Mouse (Mus musculus) heart, postnatal 10 days (tissue): ENCODE data around the gene Pym1. TPM values are rescaled to one million over a fixed set of nuclear protein-coding genes. Genes with fewer than 3 reads are reported as not detected.

ENCODE experiments used
- DNase-seq, 2 experiments: peaks; one replicate each; pipeline ENCODE4 v3.0.0; 2021
- intact Hi-C: fragments of 180-260 bp; cut with DNase I; formaldehyde crosslinking; loops from one replicate; pipeline ENCODE4 v1.15.1; 2025
- total RNA-seq, 2 experiments: library from RNA; stranded (reverse); gene quantifications; 2 replicates each; pipeline ENCODE4 v1.2.3; 2021

Gene Pym1
- total RNA-seq, 2 experiments from 2014 or later: 14.5 to 18.4 TPM

DNA sequence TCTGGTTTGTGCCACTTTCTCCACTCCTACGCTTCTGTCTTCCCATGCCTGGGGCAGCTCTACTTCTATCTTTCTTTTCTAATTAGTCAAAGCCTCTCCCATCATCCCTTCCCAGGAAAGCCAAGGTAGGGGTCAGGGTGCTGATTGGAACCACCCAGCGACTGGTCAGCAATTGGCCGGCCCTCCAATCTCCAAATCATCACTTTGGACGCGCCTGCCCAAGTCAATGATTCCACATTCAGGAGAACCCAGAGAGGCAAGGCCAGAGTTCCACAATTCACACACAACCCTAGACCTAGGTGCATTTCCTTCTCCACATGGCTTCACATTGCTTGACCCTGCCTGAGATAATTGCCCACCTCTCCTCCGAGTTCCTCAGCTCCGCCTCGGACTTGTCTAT, 3.5 kb upstream of the Pym1 start:
- intact Hi-C loops: loop anchor here (2.0 kb wide), 1 partner anchor 39 kb away; the partner anchor contains the start of genes Cdk2 and Pmel
- no peak for DNase-seq

- intact Hi-C loops: loop anchor here (2.0 kb wide), 1 partner anchor 40 kb away; the partner anchor contains the start of genes Cdk2 and Pmel
- DNase-seq: peak; percentile 32 to 50
These were observed 2.7 kb upstream of the Pym1 start, which contains the start of gene Dgka for GRCm38 (mm10) chr10:128744680-128745601. Gene Dgka, minus strand, starts transcription at chr10:128744855.

- intact Hi-C loops: loop anchor here (2.0 kb wide), 1 partner anchor 41 kb away; the partner anchor contains the start of genes Cdk2 and Pmel
- DNase-seq: peak; percentile 21 to 24
These were observed 1.6 kb upstream of the Pym1 start for GRCm38 (mm10) chr10:128745946-128746613.

GRCm38 (mm10) chr10:128746972-128747645, 580 bp upstream of the Pym1 start:
- DNase-seq: no peak
- intact Hi-C loops: no loop called here

DNA sequence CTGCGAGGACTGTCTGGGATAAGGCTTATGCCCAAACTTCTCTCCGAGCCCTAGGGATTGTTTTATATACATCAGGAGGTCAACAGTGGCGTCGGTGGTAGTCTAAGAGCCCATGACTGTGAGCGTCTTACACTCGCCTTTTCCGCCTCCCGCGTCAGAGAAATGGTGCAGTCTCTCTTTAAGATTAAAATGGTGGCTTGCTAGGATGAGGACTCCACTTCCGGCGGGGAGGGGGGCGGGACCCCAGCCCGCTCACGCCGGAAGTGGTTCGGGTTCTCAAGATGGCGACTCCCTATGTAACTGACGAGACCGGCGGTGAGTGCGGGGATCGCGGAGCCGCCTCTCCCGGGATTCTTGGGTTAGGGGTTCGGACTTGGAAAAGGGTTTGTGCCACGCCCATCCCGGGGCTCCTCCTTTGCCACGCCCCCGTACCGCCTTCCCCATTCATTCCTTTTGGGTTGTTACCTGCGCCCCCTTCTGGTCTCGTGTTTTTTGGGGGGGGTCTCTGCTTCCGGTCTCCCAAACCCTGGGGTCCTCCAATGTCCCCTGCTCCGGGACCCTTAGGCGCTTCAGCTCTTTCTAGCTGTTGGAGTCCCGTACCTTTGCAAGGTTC, 669 bp downstream of the Pym1 start:
- intact Hi-C loops: loop anchor here (1.0 kb wide), 1 partner anchor 56 kb away; the partner anchor contains the start of genes Dnajc14 and Tmem198b
- DNase-seq: peak in 1 of 2 experiments; percentile 82

GRCm38 (mm10) chr10:128772895-128773294, 25.2 kb downstream of the Pym1 start:
- intact Hi-C loops: no loop called here
- DNase-seq: no peak

GRCm38 (mm10) chr10:128773685-128774084, 26.0 kb downstream of the Pym1 start:
- DNase-seq: no peak
- intact Hi-C loops: no loop called here

- intact Hi-C loops: loop anchor here (2.0 kb wide), 1 partner anchor 26 kb away; the partner anchor contains the start of genes Dnajc14 and Tmem198b
- no peak for DNase-seq
These were observed 30.8 kb downstream of the Pym1 start for GRCm38 (mm10) chr10:128778441-128778840.

DNA sequence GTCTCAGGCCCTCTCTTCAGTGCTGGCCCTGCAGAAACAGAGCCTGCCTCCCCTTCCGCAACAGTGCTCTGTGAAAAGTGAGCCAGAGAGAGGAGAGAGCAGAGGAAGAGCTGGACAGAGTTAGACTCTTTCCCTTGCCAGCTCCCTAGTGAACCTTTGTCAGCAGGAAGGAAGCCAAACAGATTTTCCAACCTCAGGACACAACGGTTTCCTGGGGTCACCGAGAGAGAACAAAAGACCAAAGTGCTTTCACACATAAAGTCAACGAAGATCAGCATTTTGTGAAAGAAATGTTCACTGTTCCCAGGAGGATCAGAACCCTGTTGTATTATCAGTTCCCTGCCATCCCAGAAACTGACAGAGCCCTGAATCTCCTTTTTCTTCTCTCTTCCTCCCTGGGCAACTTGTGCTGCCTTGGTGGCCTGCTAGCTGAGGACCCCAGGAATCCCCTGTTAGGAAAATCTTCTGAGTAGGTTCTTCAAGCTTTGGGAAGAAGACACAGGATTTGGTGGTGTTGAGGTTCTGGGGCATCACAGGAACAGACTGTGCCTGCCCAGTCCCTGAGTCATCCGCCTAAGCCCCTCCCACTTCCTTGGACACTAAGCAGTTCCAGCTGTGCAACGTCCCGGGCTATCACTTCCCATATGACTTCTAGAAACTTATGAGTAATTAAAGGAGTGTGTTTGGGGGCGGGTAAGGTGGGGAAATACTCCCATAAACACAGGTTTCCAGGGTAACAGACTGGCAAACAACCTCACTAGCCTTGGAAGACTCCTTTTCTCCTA, 31.5 kb downstream of the Pym1 start:
- peak; percentile 90 to 91 for DNase-seq
- intact Hi-C loops: loop anchor here (2.0 kb wide), 1 partner anchor 26 kb away; the partner anchor contains the start of genes Dnajc14 and Tmem198b

GRCm38 (mm10) chr10:128780200-128780599, 32.5 kb downstream of the Pym1 start:
- intact Hi-C loops: no loop called here
- DNase-seq: no peak

DNA sequence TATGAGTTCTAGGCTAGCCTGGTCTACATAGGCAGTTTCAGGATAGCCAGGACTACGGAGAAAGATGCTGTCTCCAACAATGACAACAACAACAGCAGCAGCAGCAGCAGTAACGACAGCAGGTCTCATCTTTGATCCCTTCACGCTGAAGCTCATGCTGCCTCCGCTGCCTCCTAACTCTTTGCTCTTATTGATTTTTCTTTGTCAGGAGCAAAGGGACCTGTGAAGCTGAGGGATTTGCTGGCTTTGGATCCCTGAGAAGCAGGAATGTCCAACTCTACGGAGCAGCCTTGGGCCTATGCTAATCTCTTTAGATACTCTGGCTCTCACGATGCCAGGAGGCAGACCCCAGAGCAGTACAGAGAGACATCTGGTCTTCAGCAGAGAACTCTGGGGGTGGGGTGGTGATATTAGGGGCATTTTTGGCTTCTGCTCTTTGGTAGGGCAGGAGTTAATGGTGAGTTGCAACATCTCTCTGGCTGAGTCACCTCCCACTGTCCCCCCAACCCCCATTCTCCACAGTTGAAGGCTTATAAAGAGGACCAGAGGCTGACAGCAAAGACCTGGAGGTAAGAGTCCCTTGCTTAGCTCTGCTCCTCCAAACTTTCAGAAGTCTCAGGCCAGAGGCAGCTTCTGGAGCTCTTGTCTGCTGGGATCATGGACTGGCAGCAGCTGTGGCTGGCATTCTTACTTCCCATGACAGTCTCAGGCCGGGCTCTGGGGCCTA, 42.9 kb downstream of the Pym1 start, which contains the start of gene Mmp19:
Gene Mmp19, plus strand, starts transcription at position 513 of the 727 bp plus-strand sequence.
- DNase-seq: peak; percentile 41 to 46
- intact Hi-C loops: no loop called here

- no peak for DNase-seq
- intact Hi-C loops: no loop called here
These were observed 44.4 kb downstream of the Pym1 start for GRCm38 (mm10) chr10:128792041-128792440.

DNA sequence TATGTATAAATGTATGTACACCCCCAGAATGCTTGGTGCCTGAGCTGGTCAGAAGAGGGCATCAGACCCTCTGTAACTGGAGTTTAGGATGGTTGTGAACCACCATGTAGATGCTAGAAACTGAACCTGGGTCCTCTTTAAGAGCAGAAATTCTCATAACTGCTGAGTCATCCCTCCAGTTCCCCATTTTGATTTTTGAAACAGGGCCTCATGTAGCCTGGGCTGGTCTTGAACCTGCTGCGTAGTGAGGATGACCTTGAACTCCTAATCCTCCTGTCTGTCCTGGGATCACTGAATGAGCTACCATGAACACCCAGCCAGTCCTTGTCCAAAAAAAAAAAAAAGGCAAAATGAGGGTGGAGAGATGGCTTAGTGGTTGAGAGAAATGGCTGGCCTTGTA, 45.6 kb downstream of the Pym1 start:
- intact Hi-C loops: no loop called here
- DNase-seq: no peak

DNA sequence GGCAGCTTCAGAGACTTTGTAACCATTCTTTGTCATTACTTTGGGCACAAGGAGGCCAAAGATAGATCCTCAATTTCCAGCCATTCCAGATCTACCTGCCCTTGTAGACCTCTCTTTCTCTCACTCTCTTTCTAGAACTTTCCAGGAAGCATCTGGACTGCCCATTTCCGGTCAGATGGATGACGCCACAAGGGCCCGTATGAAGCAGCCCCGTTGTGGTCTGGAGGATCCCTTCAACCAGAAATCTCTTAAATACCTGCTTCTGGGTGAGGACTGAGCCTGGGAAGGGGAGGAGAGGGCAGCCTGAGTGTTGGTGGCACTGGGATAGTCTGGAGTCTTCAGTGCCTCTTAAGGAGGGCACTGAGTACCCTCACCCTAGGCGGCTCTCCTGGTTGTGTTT, 46.7 kb downstream of the Pym1 start:
- intact Hi-C loops: no loop called here
- DNase-seq: no peak

DNA sequence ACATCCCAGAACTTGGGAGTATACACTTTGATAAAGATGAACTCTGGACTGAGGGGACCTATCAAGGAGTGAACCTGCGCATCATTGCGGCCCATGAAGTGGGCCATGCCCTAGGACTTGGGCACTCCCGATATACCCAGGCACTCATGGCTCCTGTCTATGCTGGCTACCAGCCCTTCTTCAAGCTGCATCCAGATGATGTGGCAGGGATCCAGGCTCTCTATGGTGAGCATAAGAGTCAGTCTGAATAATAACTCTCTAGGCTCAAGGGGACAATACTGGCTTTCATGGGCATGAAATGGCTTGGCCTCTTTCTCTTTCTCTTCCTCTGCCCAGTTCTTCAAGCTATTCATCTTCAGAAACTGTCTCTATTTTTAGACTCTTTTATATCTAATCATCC, 47.9 kb downstream of the Pym1 start:
- DNase-seq: no peak
- intact Hi-C loops: no loop called here

- no peak for DNase-seq
- intact Hi-C loops: no loop called here
These were observed 51.0 kb downstream of the Pym1 start for GRCm38 (mm10) chr10:128798676-128799075.

- intact Hi-C loops: no loop called here
- no peak for DNase-seq
These were observed 54.3 kb downstream of the Pym1 start for GRCm38 (mm10) chr10:128801981-128802495.

- no peak for DNase-seq
- intact Hi-C loops: no loop called here
These were observed 55.3 kb downstream of the Pym1 start for GRCm38 (mm10) chr10:128802956-128803355.
